Mouse (Mus musculus): ENCODE results near the gene Capns2. TPM values are rescaled to one million over a fixed set of nuclear protein-coding genes. Genes with fewer than 3 reads are reported as not detected.

Gene Capns2
- polyA plus RNA-seq, 1 experiment from 2014 or later = 0.27 TPM

GRCm38 (mm10) chr8:92913396-92913795, 12.2 kb downstream of the Capns2 start:
- no peak overlapping the region for H3K4me2 ChIP-seq
- no peaks in the 10 kb centered on the region for H3K9me3 ChIP-seq
- no peak for ATAC-seq (ENCODE audit: low FRiP score)
- no peak overlapping the region for H3K4me3 ChIP-seq
- no peaks in the 10 kb centered on the region for H3K27me3 ChIP-seq
- H3K4me1 ChIP-seq (replicated peaks) = no peaks in the 10 kb centered on the region
- WGBS = 88% methylated on average over 7 of the region's 7 CpGs
- H3K36me3 ChIP-seq = peaks cover 8% of the 10 kb centered on the region; the same call in 1 of the 2 replicates
- H3K9ac ChIP-seq = no peak overlapping the region
- H3K27ac ChIP-seq = no peak overlapping the region

GRCm38 (mm10) chr8:92916082-92916481, 14.9 kb downstream of the Capns2 start:
- no peak overlapping the region for H3K4me3 ChIP-seq
- no peak overlapping the region for H3K27ac ChIP-seq
- no peak overlapping the region for H3K9ac ChIP-seq
- ATAC-seq (ENCODE audit: low FRiP score) = no peak
- no peaks in the 10 kb centered on the region for H3K27me3 ChIP-seq
- H3K9me3 ChIP-seq = no peaks in the 10 kb centered on the region
- peaks cover 3% of the 10 kb centered on the region; the same call in 1 of the 2 replicates for H3K36me3 ChIP-seq
- no peak overlapping the region for H3K4me2 ChIP-seq
- no peaks in the 10 kb centered on the region for H3K4me1 ChIP-seq (replicated peaks)
- WGBS = 90% methylated on average over 3 of the region's 3 CpGs

- Histone ChIP-seq H3K4me2 (no peak overlapping the region), H3K9ac (no peak overlapping the region), H3K27ac (no peak overlapping the region), H3K36me3 (no peaks in the 10 kb centered on the region), H3K9me3 (0 out of 2 replicates have a peak, but pooled peaks cover 3% of the 10 kb centered on the region), H3K27me3 (no peaks in the 10 kb centered on the region), H3K4me1 (replicated peaks) (no peaks in the 10 kb centered on the region), H3K4me3 (no peak overlapping the region)
- ATAC-seq (ENCODE audit: low FRiP score) = no peak
- 64% methylated on average over 3 of the region's 3 CpGs for WGBS
Measured at GRCm38 (mm10) chr8:92921768-92922167, 20.6 kb downstream of the Capns2 start.

- Histone ChIP-seq H3K9ac (no peak overlapping the region), H3K27me3 (no peaks in the 10 kb centered on the region), H3K36me3 (no peaks in the 10 kb centered on the region), H3K4me2 (no peak overlapping the region), H3K27ac (no peak overlapping the region), H3K4me3 (no peak overlapping the region), H3K4me1 (replicated peaks) (no peaks in the 10 kb centered on the region), H3K9me3 (0 out of 2 replicates have a peak, but pooled peaks cover 13% of the 10 kb centered on the region)
- WGBS = 78% methylated on average over 4 of the region's 4 CpGs
- ATAC-seq (ENCODE audit: low FRiP score) = no peak
Measured at GRCm38 (mm10) chr8:92928986-92929385, 27.8 kb downstream of the Capns2 start.

GRCm38 (mm10) chr8:92938056-92938455, 36.8 kb downstream of the Capns2 start:
- no peak overlapping the region for H3K4me3 ChIP-seq
- WGBS = 82% methylated on average over 4 of the region's 4 CpGs
- no peaks in the 10 kb centered on the region for H3K4me1 ChIP-seq (replicated peaks)
- no peak overlapping the region for H3K4me2 ChIP-seq
- H3K9me3 ChIP-seq = no peaks in the 10 kb centered on the region
- no peaks in the 10 kb centered on the region for H3K36me3 ChIP-seq
- H3K27me3 ChIP-seq = no peaks in the 10 kb centered on the region
- ATAC-seq (ENCODE audit: low FRiP score) = no peak
- no peak overlapping the region for H3K9ac ChIP-seq
- H3K27ac ChIP-seq = no peak overlapping the region

- Histone ChIP-seq H3K4me2 (no peak overlapping the region), H3K27me3 (no peaks in the 10 kb centered on the region), H3K4me1 (replicated peaks) (no peaks in the 10 kb centered on the region), H3K9ac (no peak overlapping the region), H3K9me3 (no peaks in the 10 kb centered on the region), H3K27ac (no peak overlapping the region), H3K4me3 (no peak overlapping the region), H3K36me3 (no peaks in the 10 kb centered on the region)
- no peak for ATAC-seq (ENCODE audit: low FRiP score)
- WGBS = 94% methylated on average over 4 of the region's 4 CpGs
Measured at GRCm38 (mm10) chr8:92949071-92949470, 47.9 kb downstream of the Capns2 start.

- no peaks in the 10 kb centered on the region for H3K4me1 ChIP-seq (replicated peaks)
- no peaks in the 10 kb centered on the region for H3K36me3 ChIP-seq
- no peaks in the 10 kb centered on the region for H3K27me3 ChIP-seq
- ATAC-seq (ENCODE audit: low FRiP score) = no peak
- H3K4me2 ChIP-seq = no peak overlapping the region
- no peak overlapping the region for H3K4me3 ChIP-seq
- no peak overlapping the region for H3K27ac ChIP-seq
- no peaks in the 10 kb centered on the region for H3K9me3 ChIP-seq
- no peak overlapping the region for H3K9ac ChIP-seq
- WGBS = 83% methylated on average over 12 of the region's 12 CpGs
Measured at GRCm38 (mm10) chr8:92950639-92951371, 49.6 kb downstream of the Capns2 start.

Small RNA genes lying within 50 kb of the gene (microRNA-seq; reads per million reads assigned to microRNA genes)
- not detected for gene Gm22151

Other genes starting within 250 kb of the Capns2 start
- gene Irx6, start 227.1 kb upstream of the Capns2 start, polyA plus RNA-seq (2015; fragmentation: Nextera tagmentation; extraction: Ambion mirVana) = 0.77 and 2.2 TPM in 2 replicates
- gene Mmp2, start 74.1 kb upstream of the Capns2 start, polyA plus RNA-seq (2015; fragmentation: Nextera tagmentation; extraction: Ambion mirVana) = 30.9 and 34.4 TPM in 2 replicates
- 7.5 and 11.3 TPM in 2 replicates for gene Lpcat2, start 46.1 kb upstream of the Capns2 start, polyA plus RNA-seq (2015; fragmentation: Nextera tagmentation; extraction: Ambion mirVana)
- 1.2 and 2.6 TPM in 2 replicates for gene Slc6a2, start 58.7 kb downstream of the Capns2 start, polyA plus RNA-seq (2015; fragmentation: Nextera tagmentation; extraction: Ambion mirVana)
- gene Ces1a, start 146.8 kb downstream of the Capns2 start, polyA plus RNA-seq (2015; fragmentation: Nextera tagmentation; extraction: Ambion mirVana) = not detected in 2 replicates
- gene Ces1b, start 178.6 kb downstream of the Capns2 start, polyA plus RNA-seq (2015; fragmentation: Nextera tagmentation; extraction: Ambion mirVana) = not detected in 2 replicates
- not detected in 2 replicates for gene Ces1c, start 229.9 kb downstream of the Capns2 start, polyA plus RNA-seq (2015; fragmentation: Nextera tagmentation; extraction: Ambion mirVana)